Mouse (Mus musculus): ENCODE data around the gene 9430097D07Rik. TPM values are rescaled to one million over a fixed set of nuclear protein-coding genes. Genes with fewer than 3 reads are reported as not detected.
A peak's percentile ranks its signal among the peaks of the same experiment; 100 is the strongest.

The 9430097D07Rik gene
- total RNA-seq (2022): not detected

- DNase-seq (ENCODE audit: low spot score): no peak
Observed at GRCm38 (mm10) chr2:32575586-32576160, at the start of gene 9430097D07Rik. TSS of gene 9430097D07Rik (minus strand) at chr2:32575684.

- no peak for DNase-seq (ENCODE audit: low spot score)
Observed at GRCm38 (mm10) chr2:32624111-32624748, 48.7 kb upstream of the 9430097D07Rik start.

GRCm38 (mm10) chr2:32621517-32621859 lies 46.0 kb upstream of the 9430097D07Rik start, which contains the start of gene Ak1:
TSS of gene Ak1 (plus strand) at chr2:32621758.
- no peak for DNase-seq (ENCODE audit: low spot score)

GRCm38 (mm10) chr2:32620682-32621516 lies 45.4 kb upstream of the 9430097D07Rik start:
- peak; percentile 86 for DNase-seq (ENCODE audit: low spot score)

- DNase-seq (ENCODE audit: low spot score): no peak
Observed at GRCm38 (mm10) chr2:32618051-32618450, 42.6 kb upstream of the 9430097D07Rik start.

- no peak for DNase-seq (ENCODE audit: low spot score)
Observed at GRCm38 (mm10) chr2:32617601-32618000, 42.1 kb upstream of the 9430097D07Rik start.

GRCm38 (mm10) chr2:32617109-32617508 lies 41.6 kb upstream of the 9430097D07Rik start:
- no peak for DNase-seq (ENCODE audit: low spot score)

DNA sequence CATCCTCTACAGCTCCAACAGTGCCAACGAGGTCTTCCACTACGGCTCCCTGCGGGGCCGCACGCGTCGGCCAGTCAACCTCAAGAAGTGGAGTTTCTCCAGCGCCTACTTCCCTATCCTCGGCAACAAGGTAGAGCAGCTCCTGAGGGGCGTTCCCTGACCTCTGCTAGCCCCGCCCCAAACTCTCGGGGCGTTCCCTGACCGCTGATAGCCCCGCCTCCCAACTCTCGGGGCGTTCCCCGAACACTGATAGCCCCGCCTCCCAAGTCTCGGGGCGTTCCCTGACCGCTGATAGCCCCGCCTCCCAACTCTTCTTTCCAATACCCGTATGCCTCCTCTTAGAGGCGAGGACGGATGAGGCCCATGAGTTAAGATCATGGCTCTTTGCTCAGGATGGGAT lies 36.8 kb upstream of the 9430097D07Rik start:
- DNase-seq (ENCODE audit: low spot score): no peak

DNA sequence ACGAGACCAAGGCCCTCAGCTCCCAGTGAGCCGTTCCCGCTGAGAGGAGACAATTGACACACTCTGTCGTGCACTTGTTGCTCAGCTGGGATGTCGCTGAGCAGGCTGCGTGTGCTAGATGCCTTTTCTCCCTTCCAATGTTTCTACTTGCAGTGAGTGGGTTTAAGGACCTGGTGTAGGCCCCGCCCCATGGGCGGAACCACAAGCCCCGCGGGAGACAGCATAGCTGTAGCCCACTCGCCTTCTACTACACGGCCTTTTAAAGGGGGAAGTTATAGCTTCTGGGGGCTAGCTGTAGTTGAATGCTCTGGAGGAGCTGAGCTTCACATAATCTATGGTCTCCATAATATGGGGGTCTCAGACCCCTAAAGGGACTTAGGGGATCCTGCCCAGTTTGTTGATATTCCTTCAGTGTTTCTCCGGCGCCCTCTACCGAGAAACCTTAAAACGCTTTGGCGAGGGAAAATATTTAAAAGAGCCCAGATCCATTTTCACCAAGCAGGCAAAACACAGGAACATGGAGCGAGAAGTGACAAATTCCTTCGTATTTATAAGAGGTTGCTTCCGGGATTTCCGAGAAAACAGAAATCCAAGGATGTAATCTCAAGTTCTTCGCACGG lies 35.2 kb upstream of the 9430097D07Rik start:
- DNase-seq (ENCODE audit: low spot score): no peak

GRCm38 (mm10) chr2:32608778-32609435 lies 33.4 kb upstream of the 9430097D07Rik start:
- DNase-seq (ENCODE audit: low spot score): no peak

DNA sequence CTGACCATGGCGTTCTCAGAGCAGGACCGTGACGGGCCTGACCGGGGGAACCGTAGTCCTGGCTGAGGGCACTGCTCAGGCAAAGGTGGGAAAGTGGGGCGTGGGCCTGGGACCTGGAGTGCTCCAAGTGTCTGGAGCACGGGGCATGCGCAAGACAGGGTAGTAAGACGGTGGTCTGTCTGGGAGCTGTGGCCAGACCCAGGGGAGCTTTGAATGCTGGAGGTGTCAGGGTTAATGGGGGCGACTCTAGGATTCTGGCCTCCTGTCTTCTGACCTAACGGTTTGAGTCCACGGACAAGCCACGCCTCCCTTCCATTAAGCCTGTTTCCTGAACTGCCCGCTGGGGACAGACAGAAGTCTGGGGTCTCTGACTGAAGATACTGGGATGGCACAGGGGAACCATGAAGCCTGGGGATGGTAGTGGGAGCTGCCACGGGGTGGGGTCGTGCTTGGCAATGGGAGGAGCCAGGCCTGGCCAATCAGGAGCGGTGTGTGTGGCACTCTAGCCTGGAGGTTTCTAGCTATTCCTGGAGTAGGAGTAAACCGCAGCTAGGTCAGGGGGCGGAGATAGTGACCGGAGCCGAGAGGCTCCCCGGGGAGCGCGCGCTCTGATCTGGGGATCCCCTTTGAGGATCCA lies 32.8 kb upstream of the 9430097D07Rik start:
- peak; percentile 89 for DNase-seq (ENCODE audit: low spot score)

DNA sequence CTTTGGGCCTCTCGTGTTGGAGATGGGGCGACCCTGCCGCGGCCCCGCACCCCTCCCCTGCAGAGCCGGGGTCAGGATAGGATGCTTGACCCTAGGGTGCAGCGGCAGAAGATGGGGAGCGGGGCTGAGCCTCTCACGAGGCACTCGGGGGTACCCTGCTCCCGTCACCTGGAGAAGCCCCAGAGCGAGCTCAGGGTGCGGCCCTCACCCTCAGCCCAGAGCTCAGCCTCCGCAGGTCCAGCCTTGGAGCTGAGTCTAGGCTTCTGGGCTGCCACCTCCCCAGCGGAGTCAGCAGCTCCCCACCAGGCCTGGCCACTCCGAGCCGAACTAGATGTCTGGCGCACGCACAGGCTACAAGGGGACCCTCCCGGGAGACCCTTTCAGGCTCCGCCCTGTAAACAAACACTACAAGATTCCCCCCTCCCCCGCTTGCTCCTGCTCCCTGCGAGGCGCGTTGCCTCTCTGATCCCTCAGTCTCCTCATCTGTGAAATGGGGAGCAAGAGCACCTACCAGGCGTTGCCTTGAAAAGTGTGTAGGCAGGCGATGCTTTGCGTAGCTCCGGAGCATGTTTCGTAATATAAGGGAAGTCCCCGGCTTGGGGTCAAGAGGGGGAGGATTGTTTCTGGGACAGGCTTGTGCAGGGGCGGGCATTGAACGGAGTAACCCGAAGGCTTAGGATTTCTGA lies 31.9 kb upstream of the 9430097D07Rik start:
- DNase-seq (ENCODE audit: low spot score): no peak

DNA sequence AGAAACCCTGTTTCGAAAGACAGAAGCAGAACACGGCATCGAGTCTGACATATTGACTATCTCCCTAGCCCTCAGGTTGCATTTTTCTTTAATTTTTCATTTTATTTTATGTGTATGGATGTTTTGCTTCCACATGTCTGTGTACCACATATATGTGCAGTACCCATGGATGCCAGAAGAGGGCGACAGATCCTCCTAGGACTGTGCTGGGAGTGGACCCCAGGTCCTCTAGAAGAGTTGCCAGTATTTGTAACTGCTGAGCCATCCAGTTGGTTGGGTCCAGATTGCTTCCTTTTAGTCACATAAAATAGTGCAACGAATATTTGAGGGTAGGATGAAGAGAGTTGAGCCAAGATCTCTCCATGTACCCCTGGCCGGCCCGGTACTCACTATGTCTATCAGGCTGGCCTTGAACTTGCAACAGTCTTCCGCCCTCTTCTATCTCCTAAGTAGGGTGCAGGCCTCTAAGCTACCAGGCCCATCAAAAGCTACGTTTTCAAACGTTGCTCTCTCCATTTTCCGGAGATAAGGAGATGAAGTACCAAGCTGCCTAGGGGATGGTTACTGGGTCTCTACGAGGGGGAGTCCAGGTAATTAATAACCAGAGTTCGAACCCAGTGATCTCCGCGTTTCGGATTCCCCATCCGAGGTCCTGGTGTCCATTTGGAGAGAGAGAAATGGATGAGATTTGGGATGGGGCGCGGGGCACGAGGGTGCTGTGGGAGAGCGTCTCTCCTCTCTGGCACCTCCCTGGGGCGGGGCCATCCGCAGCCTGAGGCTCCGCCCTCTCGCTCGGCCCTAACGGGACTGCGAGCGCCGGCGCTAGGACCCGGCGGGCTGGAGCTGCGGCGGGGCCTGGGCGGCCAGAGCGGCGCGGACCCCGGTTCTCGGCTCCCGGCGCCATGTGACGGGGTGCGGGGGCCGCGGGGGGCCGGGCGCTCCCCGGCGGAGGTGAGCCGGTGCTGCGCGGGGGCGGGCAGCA lies 31.0 kb upstream of the 9430097D07Rik start:
- DNase-seq (ENCODE audit: low spot score): peak; percentile 83

DNA sequence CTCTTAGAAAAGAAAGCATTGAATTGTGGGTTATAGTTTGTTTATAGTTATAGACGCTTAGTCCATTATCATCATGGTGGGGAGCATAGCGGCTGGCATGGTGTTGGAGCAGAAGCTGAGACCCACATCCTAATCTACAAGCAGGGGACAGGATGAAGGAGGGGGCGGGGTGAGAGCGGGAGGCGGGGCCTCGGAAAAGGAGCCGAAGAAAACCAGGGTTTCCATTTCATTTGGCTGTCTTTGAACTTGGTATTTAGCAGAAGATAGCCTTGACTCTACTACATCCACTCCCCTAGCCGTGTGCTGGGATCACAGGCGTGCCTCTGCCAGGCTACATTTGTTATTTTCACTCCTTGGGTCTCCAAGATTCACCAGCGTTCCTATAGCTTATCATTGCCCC lies 29.1 kb upstream of the 9430097D07Rik start:
- DNase-seq (ENCODE audit: low spot score): no peak

GRCm38 (mm10) chr2:32602600-32603054 lies 27.1 kb upstream of the 9430097D07Rik start:
- DNase-seq (ENCODE audit: low spot score): peak; percentile 92

- DNase-seq (ENCODE audit: low spot score): no peak
Observed at GRCm38 (mm10) chr2:32601417-32602065, 26.1 kb upstream of the 9430097D07Rik start.

- no peak for DNase-seq (ENCODE audit: low spot score)
Observed at GRCm38 (mm10) chr2:32599409-32599808, 23.9 kb upstream of the 9430097D07Rik start, which contains the start of gene St6galnac6. TSS of gene St6galnac6 (plus strand) at chr2:32599709.

DNA sequence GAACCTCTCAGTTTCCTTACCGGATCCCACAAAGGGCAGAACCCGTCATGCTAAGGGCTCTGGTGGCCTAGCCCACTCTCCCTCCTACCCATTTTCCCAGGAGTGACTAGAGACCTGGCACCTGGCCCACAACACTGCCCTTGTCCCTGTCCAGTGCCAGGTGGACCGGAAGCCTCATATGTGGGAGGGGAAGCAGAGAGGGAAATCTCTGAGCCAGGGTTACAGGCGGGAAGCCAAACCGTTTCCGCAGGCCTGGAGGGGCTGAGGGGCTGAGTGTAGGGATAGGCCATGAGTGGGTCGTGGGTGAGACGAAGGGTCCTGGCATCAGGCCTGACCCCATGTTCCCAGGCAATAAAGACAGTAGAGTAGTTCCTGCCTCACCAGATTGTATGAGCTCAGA lies 23.0 kb upstream of the 9430097D07Rik start:
- DNase-seq (ENCODE audit: low spot score): no peak

- no peak for DNase-seq (ENCODE audit: low spot score)
Observed at GRCm38 (mm10) chr2:32597699-32598098, 22.2 kb upstream of the 9430097D07Rik start.

Measured in heart, adult 8-10 months (tissue).